Mouse (Mus musculus) CH12.LX (cell line): ENCODE measurements at regions not wholly inside any gene's neighbourhood (a gene's known extent, or its start where the extent isn't known, plus 50 kb on each side); places are given as distances from the start of the nearest gene placed in this dataset.

Experiments used
- CTCF ChIP-seq, 2 experiments: IDR thresholded peaks in 1 of 2; conservative IDR thresholded peaks in 1 of 2; 2 replicates each; pipeline ENCODE4 v1.5.1; 2011 to 2012; ENCODE audit warnings: low read depth in 2 of 2, low read length in 2 of 2, improper control_type of control experiment in 1 of 2, inconsistent platforms in 1 of 2, mild to moderate bottlenecking in 1 of 2, moderate library complexity in 1 of 2
- MAFK ChIP-seq: IDR thresholded peaks from 2 replicates; pipeline ENCODE4 v1.6.1; 2011; ENCODE audit warnings: low read length, improper control_type of control experiment; ENCODE audit not compliant: insufficient replicate concordance
- RAD21 ChIP-seq: IDR thresholded peaks from 2 replicates; pipeline ENCODE4 v1.6.1; 2011; ENCODE audit warnings: low read depth, mild to moderate bottlenecking, low read length, improper control_type of control experiment, moderate library complexity

GRCm38 (mm10) chr1:124338648-124339047 lies 293.3 kb upstream of the Dpp10 start:
- no peak for TF ChIP-seq RAD21
- TF ChIP-seq MAFK, result no peak
- TF ChIP-seq CTCF (conservative IDR thresholded peaks at IDR 0.05 in 1 of 2, IDR thresholded peaks at IDR 0.05 in 1 of 2; ENCODE audit: low read depth in 2 of 2, low read length in 2 of 2), result no peak
